Mouse (Mus musculus) cerebellum, postnatal 10 days (tissue): Measurements from ENCODE around the gene Pex19.

Experiments
- DNase-seq, 2 experiments: peaks; one replicate each; pipeline ENCODE4 v3.0.0; 2021; ENCODE audit warnings: mixed read lengths in 2 of 2

The Pex19 gene

DNA sequence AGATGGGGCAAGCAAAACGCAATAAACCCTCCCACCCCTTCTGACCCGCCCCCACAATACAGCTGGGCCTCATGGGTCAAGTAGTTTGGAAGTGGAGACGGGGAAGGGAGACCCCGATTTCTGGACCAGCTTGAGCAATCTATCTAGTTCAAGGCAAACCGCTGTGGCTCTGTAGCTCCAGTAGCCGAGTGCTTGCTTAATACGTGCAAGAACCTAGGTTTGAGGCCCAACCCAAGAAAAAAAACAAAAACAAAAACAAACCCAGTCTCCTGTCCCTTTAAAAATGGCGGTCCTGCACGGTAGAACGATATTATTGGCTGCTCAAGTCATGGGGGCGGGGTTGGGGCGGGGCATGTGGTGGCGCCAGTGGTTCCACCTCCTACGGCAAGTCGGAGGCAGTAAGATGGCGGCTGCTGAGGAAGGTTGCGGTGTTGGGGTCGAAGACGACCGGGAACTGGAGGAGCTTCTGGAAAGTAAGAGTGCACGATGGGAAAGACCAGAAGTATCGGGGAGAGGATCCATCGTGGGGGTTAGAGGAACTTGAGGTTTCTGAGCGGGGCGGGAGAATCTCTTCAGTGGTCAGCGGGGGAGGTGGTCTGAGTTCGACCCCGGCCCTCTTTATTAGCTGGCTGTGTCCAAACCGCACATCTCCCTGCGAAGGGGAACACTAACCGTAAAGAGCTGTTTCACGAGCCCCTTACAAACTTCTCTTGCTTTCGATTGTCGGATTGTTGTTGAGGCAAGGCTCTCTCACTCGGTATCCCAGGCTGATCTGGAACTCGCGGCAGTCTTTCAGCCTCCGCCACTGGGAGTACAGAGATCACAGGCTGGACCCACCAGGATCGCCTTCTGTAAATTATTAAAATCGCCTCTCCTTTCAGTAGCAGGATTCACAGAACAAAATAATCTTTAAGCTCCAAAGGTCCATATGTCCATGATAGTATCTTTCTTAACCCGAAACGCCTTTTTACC lies at the start of gene Pex19:
TSS of gene Pex19 (plus strand) at position 380 of the 972 bp plus-strand sequence.
- DNase-seq, result peak; percentile 88 to 90

DNA sequence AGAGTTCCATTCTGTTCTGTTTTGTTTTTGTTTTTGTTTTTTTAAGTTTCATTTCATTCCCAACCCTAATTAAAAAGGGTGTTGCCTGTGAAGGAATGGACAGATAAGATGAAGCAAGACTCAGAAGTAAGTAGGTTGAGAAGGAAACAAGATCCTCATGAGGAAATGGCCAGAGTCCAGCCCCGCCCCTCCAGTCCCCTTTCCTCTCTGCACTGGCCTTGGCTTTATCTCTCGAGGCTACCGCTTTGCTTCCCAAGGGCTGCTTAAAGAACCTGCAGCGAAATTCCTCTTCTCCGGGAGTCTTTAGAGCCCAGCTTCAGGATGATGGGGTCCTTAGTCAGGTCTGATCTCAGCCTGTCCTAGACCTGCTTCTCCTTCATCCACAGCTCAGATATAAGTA lies 48.6 kb upstream of the Pex19 start:
- no peak for DNase-seq

DNA sequence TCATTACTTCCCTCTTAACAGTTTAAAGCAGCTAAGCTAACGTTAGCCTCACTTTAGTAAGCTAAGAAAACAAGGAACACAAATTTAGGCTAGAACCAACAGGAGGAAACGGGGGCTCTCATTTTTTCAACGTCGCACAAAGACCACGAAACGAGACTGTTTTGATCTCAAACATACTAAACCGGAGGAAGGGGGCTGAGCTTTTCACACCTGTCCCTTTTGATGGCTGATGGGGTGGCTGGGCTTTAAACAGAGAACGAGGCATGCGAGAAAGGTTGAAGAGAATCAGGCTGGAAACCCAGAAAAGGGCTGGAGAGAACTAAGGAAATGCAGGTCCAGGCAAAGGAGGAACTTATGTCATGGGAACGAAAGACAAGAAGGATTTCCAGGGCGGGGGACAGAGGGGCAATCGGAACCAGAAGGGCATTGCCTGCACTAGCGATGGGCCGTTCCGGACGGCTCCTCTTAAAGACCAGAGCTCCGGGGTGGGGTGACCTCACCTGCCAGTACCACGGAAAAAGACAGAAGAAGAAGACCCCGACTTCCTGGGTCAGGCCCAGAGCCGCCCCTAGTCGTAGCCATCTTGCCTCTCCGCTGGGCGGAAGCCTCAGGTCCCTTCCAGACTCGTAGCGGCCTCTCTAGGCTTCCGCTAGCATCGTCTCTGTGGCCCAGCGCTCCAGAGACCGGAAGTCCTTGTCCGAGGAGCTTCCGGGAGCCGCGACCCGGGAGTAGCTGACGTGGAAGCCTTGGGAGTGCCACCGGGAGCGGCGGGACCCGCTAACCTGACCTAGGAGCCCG lies 44.3 kb upstream of the Pex19 start, which contains the start of the genes Copa and Ncstn:
TSS of gene Copa (plus strand) at position 429 of the 798 bp plus-strand sequence.
TSS of gene Ncstn (minus strand) at position 695 of the 798 bp plus-strand sequence.
- DNase-seq, result peak; percentile 94 to 96

DNA sequence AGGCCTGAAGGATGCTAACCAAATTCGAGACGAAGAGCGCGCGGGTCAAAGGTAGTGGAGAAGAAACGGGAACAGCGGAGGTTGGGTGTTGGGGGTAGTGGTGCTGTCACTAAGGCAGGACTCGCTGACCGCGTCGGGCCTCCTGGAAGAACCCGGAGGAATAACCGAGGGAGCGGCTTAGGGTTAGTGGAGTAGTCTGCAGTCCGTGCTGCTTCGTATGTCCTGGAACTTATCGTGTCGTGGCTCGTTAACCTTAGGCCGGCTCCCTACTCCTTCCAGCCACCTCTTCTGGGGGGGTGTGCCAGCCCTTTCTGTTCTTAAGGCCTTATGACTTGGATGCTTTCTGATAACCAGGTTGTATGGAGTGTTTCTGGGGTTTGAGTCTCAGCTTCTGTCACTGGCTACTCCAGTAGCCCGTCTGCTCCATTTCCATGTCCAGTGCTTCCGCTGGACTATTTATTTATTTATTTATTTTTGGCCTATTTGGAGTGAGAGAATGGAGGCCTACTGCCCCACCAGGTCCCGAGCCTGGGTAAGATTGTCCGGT lies 43.6 kb upstream of the Pex19 start:
- no peak for DNase-seq

DNA sequence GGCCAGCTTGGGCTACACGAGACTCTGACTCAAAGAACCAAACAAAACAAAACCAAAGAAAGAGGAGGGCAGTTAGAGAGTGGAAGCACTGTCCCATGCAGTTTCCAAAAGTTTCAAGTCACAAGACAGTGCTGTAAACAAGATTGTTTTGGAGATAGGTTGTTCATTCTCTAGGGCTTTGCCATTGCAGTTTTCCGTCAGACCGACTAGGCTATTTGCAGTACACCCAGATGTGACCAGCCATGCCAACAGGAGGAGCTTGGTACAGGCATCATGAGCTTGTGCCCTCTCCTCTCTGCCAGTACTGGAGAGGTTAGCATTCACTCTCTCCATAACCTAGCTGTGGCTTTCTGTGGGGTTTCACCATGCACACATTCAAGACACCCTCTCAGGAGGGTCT lies 33.0 kb upstream of the Pex19 start:
- DNase-seq, result no peak

DNA sequence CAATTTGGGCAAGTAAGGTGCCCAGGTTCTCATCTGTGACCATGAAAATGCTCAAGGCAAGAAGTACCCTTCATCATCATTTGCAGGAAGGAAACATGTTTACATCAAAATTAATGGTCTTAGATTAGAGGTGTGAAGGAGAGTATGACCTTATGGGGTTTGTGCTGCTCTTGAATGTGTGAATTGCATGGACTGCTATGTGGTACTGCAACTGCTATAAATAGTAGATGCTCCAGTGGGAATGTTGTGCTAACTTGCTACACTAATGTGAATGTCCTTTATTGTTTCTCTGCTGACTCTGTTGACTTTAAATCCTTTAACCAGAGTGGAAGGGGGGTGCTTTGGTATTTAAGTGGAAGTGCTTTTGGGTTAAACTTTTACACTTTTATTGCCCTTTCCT lies 32.3 kb upstream of the Pex19 start:
- DNase-seq, result no peak

DNA sequence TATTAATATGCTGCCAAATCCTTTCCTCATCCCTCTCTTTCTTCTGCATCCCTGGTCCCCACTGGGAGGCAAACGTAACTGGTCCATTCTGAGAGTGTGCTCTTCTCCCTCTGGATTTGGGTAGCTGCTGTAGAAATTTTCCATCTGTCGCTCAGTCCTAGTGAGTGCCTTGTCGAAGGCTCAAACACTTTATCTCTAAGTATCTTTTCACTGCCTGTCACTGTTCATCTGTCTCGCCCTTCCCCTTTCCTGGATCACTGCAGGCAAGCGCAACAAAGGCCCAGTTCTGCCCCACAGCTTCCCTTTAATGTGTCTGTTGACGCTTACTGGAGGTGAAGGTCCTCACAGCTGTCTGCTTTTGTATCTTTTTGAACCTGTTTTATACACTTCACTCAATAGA lies 31.4 kb upstream of the Pex19 start:
- no peak for DNase-seq

DNA sequence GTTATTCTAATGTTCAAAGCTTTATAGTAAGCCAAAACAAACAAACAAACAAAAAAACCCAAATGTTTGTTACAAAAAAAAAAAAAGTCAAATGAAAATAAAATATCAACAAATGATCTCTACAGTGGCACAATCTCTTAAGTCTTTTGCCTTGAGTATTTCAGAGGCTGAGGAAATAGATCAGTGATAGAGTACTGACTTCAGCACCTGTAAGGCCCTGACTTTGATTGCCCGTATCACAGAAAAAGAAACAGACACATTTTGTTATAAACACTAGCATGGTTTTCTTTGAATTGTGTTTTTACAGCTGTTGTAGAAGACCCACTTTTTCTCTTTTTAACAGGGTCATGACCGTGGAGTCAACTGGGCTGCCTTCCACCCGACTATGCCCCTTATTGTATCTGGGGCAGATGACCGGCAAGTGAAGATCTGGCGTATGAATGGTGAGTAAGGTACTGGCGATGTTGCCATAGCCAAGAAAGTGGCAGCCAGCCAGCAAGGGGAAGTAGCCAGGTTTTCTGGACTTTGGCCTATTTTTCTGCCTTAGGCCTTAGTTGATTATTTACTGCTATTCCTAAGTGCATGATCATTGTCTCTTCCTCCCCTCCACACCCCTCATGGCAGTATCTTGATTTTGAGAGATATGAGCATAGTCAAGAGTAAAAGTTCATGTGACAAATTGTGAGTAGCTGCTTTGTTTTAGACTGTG lies 27.1 kb upstream of the Pex19 start:
- peak; percentile 65 to 73 for DNase-seq

DNA sequence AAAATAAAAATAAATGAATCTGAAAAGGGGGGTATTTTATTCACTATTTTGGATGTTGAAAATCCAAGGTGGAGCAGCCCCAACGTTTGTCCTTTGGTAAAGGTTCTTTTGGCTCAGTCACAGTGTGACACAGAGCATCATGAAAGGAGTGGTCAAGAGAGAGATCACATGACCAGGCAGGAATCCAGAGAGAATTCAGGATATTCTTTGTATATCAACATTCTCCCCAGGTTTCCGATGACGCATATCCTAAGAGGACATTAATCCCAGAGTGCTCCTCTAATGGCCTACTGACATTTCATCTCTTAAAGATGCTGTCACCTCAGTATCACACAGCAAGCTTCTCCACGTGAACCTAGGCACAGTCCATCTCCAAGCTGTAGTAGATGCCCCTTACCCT lies 22.9 kb upstream of the Pex19 start:
- no peak for DNase-seq

DNA sequence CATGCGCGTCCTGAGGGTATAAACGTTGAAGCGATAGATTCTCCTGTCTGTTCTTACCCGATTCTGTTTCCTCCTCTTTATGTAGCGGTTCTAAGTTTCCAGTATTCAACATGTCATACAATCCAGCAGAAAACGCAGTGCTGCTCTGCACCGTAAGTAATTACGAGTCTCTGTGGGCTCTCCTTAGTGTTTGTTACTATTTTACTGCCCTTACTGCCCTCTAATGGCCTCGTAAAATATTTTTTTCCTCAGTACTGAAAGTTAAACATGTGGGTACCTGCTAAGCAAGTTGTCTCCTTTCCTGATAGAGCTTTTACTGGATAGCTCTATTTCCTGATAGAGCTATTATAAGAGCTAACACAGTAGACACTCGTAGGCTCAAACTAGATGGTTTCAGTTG lies 21.5 kb upstream of the Pex19 start:
- no peak for DNase-seq

DNA sequence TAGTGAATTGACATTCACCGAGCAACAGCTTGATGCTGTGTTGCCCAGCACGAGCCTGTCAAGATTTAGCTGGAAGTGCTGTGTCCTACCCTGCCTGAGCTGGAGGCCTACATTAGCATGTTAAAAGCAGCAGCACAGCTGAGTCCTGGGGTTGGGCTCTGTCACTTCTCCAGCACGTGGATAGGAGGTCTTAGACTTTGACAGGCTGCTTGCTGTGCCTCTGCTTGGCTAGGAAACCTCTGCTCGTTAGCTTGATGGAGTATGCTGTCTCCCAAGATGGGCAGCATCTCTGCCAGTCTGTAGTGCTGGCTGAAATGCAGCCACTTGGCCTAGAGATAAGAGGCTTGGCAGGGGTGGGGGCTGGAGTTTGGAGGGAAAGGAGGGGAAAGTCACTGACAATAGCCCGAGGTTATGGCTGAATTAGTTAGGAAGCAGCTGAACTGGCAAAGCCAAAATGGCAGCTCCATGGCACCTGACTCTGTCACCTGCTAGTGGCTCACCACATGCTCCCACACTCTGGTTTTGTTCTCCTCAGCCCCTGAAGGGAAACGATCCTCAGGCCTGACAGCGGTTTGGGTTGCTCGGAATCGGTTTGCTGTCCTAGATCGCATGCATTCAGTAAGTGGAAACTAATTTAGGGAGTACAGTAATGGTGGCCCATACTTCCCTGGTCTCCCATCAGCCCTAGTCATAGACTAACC lies 18.6 kb upstream of the Pex19 start:
- peak; percentile 56 to 70 for DNase-seq

DNA sequence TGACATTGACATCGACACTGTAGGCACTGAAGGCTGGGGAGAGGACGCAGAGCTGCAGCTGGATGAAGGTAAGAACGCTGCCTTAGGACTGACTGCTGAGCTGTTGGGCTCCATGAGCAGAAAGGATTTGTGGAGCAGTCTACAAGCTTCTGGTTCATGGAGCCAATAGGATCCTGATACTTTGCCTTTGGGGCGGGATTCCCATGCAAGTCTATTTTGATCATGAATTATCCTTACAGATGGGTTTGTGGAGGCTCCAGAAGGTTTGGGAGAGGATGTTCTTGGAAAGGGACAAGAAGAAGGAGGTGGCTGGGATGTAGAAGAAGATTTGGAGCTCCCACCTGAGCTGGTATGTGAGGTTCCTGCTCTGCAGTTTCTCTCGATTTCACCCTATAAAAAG lies 9.6 kb upstream of the Pex19 start:
- DNase-seq, result no peak

DNA sequence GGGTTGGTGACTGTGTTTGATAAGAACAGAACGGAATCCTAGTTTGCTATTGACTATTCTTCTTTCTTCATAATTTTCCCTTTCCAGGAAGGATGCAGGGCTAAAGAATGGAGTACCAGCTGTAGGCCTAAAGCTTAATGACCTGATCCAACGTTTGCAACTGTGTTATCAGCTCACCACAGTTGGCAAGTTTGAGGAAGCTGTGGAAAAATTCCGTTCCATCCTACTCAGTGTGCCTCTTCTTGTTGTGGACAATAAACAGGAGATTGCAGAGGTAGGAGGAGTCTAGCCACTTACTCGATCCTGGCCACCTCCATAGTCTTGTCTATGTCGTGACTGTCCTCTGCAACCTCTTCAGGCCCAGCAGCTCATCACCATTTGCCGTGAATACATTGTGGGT lies 7.5 kb upstream of the Pex19 start:
- DNase-seq, result no peak

DNA sequence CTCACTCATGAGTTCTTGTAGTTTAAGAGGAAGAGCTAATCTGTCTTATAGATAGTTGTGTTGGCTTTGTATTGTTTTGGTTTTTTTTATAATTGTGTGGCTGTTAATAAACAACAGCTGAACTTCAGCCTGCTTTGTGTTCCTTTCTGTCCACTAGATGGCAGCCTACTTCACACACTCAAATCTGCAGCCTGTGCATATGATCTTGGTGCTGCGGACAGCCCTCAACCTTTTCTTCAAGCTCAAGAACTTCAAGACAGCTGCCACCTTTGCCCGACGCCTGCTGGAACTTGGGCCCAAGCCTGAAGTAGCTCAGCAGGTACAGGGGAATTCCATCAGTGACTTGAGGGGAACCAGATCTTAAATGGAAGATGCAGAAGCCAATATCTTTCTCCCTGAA lies 6.8 kb upstream of the Pex19 start:
- peak; percentile 50 to 69 for DNase-seq

DNA sequence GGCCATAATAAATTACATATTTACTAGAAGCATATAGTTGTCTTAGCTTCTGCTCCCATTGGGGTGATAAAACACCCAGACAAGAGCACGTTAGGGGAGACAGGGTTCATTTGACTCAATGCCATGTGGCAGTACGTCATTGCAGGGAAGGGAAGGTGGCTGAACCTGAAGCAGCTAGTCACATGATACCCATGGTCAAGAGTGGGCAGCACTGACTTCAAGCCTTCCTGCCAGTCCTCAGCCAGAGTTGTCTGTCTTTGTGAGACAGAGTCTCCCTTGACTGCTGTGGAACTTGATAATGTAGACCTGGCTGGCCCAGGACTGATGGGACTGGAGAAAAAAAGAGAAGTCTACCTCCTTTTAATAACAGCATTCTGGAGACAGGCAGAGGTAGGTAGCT lies 3.9 kb upstream of the Pex19 start:
- DNase-seq, result no peak

DNA sequence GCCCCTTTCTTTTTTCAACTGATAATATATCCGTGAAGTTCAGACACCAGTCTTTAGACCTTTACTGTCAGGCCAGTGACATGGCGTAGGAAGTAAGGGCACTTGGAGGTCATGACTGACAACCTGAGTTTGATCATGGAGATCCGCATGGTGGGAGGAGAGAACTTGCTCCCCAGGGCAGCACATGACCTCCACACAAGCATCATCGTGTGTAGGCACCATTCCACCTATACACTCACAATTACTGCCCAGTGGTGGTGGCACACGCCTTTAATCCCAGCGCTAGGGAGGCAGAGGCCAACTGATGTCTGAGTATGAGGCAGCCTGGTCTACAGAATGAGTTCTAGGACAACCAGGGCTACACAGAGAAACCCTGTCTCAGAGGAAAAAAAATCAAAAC lies 2.0 kb upstream of the Pex19 start:
- DNase-seq, result no peak

DNA sequence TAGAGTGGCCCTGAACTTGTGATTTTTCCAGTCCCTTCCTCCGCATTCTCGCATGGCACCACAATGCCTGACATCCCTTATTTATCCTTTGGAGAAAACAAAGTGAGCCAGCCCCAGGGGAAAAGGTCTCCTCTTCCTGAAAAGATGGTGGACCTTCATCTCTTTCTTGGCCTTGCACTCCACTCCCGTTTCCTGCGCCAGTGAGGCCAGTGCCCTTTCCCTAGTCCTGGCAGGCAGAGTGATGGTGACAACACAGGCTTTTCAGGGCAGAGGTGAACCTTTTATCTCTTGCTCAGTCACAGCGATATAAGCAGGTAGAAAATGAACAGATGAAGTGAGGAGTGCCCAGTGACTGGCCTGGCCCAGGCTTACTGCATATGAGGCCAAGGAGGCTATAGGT lies 932 bp downstream of the Pex19 start:
- peak; percentile 20 to 25 for DNase-seq

DNA sequence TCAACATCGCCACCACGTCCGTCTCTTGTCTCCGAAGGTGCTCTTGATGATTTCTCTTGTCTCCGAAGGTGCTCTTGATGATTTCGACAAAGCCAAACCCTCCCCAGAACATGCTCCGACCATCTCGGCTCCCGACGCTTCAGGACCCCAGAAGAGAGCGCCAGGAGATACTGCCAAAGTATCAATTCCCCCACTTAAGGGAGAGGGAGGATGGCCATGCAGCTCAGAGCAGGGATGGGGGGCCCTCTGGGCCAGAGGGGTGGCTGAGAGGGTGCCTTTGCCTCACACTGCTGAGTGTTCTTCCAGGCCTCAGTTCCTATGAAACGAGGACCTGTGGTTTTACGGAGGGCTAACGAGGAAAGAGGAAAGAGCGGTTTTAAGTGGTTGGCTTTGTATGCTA lies 2.0 kb downstream of the Pex19 start:
- no peak for DNase-seq

DNA sequence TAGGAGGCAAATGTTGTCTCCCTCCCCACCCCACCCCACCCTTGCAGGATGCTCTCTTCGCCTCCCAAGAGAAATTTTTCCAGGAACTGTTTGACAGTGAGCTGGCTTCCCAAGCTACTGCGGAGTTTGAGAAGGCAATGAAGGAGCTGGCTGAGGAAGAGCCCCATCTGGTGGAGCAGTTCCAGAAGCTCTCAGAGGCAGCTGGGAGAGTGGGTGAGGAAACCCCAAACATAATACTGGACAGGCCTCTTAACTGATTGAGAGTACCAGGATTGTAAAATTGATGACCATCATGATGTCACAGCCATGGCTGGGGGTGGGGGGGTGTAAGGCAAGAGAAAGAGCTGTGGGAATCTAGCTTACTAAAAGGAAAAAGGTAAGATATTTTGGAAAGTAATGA lies 2.6 kb downstream of the Pex19 start:
- DNase-seq, result peak; percentile 32 to 47

DNA sequence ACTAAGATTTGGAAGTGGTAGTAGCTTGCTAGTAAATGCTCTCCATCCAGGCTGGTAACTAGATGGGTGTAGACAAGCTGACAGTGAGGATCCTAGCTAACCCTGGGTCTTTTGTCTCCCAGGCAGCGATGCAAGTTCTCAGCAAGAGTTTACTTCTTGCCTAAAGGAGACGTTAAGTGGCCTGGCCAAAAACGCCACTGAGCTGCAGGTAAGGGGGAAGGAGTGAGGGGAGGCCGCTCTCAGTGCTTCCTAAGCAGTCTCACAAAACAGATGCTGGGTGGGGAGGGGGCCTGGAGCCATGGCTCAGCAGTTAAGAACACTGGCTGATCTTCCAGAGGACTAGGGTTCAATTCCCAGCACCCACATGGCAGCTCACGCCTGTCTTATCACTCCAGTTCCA lies 3.2 kb downstream of the Pex19 start:
- no peak for DNase-seq

DNA sequence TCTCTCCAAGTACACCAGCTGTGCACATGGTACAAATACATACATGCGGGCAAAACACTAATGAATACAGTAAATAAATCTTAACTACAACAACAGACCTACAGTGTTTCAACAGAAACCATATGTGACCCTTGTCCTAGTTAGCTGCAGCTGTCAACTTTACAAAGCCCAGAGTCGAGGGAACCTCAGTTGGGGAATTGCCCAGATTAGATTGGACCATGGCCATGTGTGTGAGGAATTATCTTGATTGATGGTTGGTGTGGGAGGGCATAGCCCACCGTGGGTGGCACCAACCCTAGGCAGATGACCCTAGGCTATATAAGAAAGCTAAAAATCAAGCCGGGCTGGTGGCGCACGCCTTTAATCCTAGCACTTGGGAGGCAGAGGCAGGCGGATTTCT lies 5.8 kb downstream of the Pex19 start:
- DNase-seq, result peak in 1 of 2 experiments; percentile 24

DNA sequence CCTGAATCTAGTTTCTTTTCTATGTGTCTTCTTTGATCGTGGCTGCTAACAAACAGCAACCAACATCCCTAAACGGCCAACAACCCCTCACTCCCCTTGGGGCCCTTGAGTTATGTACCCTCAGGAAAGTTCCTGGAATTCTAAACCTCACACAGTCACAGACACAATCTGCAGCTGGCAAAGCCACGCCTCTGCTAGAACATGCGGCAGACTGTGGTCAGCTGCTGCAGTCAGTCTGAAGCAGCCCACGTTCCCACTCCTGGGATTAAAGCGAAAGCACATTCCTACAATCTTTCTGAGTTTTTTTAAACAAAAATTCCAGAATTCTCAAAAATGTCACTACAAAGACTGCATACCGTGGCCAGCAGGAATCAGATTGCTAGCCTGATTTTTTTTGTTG lies 7.0 kb downstream of the Pex19 start:
- no peak for DNase-seq
